Mouse (Mus musculus) R1 (cell line): ENCODE data around the gene Mxd1.

Experiments used
- DNase-seq: peaks from one replicate; pipeline ENCODE4 v3.0.0-alpha.2; 2018; ENCODE audit warnings: low read depth, low spot score

Mxd1 gene

DNA sequence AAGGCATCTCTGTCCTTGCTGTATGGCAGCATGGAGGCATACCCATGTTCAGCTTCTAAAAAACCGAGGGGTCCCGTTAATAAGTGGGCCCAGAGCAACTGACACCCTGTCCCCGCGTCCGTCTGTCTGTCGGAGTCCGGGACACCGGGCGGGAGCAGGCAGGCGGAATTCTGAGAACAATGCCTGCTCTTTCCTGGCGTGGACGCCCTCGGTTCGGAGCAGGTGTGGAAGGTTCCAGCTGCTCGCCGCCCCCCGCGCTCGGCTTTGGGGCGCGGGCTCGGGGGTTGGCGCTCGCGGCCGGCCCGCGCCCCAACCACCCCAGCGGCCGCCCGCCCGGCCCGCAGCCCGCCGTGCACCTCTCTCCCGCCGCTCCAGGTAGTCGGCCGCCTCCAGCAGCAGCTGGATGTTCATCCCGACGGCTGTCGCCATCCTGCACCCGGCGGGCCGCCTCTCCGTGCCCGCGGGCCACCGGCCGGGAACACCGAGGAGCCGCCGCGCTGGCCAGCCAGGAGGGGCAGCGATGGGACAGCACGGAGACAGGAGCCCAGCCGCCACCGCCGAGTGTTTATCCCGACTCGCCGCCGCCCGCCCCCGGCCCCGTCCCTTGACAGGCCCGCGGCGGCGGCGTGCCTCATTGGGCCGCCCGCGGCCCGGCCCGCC lies at the start of gene Mxd1:
Gene Mxd1, minus strand, starts transcription at position 582 of the 660 bp plus-strand sequence.
- no peak for DNase-seq

DNA sequence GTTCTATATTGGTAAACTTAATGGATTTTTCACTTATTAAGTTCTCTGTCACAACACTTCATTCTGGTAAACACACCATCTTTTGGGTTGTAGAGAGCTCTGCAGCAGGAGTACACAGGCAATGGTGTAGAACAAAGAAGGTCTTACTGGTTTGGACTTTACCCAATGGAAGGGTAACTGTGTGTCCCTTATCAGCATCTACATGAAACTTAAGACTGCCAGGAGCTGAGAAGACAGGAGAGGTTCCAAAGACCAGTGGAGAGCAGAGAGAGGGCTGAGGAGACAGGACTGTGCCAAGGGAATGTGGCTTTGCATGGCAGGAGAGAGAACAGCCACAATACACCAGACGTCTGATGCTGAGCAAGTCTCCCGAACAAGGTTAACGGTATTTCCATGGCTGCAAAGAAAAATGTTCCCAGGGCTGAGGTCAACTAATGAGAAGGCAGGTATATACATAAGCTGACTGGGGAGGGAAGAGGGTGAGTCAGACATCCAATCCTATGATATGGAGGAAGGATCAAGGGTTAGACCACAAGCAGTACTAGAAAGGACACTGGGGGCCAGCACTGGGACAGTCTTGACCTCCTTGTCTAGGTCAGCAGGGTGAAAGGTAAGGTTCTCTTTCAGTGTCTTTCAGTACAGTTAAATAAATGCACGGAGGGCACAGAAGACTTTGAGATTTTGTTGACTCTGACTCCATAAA lies 39.3 kb upstream of the Mxd1 start:
- DNase-seq: no peak

DNA sequence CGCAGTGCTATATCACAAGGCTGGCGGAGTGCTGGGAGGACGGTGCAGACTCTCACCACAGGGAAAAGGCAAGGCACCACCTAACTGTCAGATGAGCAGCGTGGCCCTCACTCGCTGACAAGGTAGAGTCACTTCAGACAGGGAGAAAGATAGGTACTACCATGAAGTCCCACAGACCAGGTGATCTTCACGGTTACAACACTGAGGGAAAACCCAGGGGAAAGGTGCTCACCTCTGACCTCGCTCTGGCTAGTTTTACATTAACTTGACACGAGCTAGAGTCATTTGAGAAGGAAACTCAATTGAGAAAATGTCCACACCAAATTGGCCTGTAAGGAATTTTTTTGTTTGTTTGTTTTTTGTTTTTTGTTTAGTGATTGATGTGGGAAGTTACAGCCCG lies 33.6 kb upstream of the Mxd1 start:
- DNase-seq: no peak

DNA sequence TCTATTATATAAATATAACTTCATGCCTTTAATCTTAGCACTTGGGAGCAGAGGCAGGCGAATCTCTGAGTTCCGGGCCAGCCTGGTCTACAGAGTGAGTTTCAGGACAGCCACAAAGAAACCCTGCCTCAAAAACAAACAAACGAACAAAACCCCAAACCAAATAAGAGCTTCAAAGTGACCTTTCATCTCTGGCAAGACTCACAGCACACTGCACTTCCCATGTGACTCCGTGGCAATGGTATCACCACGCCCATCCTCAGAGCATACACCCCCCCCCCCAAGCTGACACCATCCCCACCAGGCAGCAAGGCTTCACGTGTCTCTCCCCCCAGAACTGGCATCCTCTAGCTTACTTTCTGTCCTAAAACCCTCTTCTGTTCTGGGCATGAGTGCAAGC lies 28.9 kb upstream of the Mxd1 start:
- DNase-seq: no peak

DNA sequence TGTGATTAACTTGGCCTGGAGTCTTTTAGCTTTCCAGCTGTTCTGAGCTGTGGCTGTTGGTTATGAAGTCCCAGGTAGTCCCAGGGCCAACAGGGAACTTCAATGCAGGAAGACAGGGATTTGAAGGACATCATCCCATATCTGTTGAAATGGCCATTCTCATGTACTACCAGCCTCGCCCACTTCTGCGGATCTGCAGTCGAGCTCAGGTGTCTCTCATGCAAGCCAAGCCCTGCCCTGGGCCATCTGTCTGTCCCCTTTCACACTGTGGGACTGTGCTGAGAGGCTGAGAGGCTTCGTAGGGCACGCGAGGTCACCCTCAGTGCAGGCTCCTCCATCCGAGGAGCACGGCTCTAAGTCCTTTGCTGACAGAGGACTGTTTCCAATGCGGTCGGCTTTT lies 27.3 kb upstream of the Mxd1 start:
- no peak for DNase-seq

DNA sequence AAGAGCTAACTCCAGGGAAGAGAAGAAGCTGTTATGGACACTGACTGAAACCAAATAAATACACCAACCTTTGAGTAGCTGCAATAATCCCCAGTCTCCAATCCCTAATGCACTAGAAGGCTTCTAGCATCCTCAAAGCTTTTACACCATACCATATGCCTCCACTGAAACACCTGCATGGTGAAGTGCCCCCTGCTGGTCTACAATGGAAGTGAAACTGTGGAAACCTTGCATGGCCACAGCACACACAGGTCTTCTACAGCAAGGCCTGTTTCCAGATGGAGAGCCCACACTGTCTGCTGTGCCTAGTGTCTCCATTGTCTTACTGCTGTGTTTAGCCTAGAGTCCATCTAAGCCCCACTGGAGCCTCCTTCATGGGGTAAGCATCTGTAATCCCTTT lies 25.5 kb upstream of the Mxd1 start:
- DNase-seq: peak; percentile 79

DNA sequence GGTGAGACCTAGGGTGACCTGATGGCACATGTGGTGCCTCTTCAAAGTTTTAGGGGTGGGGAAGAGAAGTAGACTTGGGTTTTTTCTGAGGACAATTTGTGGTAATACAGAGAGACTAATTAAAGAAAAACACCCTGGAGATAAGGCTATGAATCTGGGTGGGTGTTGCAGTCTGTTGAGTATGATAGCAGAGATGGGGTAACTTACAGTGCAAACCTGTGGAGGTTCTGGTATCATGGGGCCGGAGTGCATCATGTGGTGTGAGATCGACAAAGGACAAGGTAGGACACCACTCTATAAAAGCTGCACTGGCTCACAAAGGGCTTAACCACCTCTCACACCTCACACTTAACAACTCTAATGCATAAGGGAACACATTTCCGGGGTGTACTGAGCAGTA lies 20.7 kb upstream of the Mxd1 start:
- DNase-seq: no peak

DNA sequence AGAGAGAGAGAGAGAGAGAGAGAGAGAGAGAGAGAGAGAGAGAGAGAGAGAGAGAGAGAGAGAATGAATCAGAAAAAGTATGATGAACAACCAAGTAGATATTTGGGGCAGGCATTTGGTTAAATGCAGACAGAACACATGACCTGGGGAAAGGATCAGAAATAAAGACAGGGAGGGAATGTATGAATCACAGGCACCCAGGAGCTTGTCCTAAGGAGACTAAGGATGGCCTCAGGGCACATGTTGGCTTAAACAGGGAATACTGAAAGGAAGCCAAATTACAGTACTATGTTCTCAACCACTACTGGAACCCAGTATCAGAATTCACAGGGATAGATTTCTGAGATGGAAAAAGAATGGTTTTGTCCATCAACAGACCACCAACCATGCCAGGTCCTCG lies 18.0 kb upstream of the Mxd1 start:
- DNase-seq: no peak

DNA sequence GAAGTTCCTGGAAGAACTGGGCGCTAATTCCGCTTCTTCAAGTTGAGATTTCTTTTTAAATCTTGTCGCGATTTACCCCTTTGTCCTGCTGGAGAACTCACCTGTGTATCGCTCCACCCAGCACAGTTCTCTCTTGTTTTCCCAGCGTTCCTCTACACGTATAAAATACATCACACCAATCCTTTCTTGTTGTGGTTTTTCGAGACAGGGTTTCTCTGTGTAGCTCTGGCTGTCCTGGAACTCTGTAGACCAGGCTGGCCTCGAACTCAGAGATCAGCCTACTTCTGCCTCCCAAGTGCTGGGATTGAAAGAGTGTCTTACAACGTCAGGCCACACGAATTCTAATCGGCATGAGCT lies 15.7 kb upstream of the Mxd1 start:
- DNase-seq: no peak

DNA sequence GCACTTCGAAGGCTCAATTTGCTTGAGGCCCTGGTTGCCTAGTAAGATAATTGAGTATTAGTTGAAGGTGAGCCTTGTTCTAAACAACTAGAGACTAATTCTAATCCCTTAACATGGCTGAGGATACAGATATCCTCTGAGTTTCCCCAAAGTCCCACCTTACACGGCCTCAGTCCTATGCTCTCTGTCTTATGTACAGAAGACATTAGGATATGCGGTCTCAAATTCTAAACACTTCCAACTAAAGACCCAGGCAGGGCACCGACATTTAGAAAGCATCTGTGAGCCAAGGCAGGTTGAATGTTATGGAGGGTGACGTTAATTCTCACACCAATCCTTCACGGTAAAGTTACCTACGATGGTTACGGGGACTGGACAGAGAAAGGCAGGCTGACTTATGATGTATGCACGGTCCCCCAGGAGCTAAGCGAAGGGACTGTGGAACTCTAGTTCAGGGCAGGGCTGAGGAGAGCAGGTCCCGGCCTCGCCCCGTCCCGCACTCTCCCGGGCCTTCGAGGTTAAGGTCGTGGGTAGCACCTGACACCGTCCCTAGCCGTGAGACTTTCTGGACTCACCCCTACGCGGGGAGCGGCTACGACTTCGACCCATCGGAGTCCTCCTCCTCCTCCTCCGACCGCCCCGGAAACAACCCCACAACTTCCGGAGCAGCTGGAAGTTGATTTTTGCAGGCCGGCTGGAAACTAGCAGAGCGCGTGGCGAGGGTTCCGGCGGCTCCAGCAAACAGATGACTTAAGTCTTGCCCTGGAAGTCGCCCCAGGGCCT lies 15.1 kb upstream of the Mxd1 start, which contains the start of gene Snrnp27:
Gene Snrnp27, minus strand, starts transcription at position 651 of the 783 bp plus-strand sequence.
- DNase-seq: peak; percentile 96

DNA sequence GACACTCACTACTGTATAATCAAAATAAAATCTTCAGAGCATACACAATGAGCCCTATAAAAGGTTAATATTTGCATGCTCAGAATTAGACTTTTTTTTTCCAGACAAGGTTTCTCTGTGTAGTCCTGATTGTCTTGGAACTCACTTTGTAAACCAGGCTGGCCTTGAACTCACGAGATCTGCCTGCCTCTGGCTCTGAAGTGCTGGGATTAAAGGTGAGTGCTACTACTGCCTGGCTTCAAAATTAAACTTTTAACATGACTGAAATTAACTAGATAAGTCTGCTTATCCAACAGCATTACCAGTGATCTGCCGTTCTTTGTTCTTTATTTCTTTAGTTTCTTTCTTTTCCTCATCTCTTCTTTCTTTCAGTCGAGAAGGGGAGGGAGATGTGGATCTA lies 12.3 kb upstream of the Mxd1 start:
- no peak for DNase-seq

DNA sequence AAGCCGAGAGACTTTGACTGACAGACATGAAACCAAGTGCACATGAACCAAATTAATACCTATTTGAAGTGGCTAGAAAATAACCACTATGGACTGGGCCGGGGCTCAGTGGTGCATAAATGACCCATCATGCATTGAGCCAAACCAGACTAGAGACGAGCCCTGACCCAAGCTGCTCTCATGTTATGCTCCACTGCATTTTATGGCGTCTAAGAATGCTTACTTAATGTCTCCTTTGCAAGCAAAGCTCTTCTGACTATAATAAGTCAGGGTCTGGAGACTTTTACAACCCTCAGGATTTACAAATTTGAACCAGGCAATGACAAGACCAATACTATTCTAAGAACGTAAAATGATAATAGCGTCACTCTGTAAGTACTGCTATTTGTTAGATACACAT lies 9.4 kb upstream of the Mxd1 start:
- DNase-seq: no peak

DNA sequence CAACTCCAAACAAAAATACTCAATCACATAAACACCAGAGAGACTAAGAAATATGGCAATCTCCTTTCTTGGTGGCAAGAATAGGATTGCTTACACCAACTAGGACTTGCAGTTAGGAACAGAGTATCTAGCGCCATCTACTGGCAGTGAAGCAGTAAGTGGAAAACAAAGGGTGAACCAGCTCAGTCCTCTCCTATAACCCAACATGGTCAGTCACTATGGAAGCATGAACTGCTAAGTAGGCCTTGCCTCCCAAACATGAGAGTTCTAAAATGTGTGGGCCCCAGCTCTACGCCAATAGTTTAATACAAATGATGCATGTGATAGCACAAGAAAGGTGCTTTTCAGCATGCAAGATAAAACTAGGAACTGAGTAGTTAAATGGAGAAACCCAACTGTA lies 1.9 kb upstream of the Mxd1 start:
- DNase-seq: peak; percentile 83

DNA sequence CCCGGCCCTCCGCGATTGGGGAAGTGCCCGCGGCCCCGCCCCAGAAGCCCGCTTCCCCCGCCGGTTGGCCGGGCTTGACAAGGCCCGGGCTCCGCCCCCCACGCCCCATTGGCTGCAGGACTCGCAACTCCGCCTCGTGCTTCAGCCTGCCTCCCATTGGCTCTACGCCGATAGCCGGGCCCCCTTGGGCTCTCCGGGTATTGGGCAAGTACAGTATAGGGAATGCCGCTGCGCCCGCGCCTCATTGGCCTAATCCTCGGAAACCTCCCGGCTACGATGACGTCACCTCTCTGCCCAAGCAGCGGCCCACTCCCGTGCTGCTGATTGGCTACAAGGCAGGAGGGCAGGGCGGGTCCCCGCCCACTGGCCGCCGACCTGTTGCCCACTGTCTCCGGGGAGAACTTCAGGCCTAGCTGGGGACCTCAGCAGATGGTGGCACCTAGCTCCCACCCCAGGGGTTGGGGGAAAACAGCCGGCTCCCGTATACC lies 323 bp upstream of the Mxd1 start:
- DNase-seq: peak; percentile 100

DNA sequence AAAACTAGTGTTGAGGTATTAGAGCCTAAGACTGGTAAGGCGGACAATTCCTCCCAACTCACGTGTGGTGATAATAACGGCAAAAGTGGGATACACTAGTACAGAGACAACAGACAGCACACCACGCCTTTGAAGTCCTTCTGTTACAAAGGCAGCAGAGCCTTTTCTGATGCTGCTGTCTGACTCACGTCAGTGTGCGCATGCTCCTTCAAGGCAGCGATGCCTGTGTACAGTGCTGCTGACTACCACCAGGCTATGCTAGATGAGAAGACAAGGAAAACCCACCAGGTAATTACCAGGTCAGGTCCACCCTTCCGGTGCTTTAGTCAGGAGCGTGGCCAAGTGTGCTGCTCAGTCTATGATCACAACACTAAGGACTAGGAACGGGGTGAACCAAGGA lies 1.9 kb downstream of the Mxd1 start:
- peak; percentile 48 for DNase-seq

DNA sequence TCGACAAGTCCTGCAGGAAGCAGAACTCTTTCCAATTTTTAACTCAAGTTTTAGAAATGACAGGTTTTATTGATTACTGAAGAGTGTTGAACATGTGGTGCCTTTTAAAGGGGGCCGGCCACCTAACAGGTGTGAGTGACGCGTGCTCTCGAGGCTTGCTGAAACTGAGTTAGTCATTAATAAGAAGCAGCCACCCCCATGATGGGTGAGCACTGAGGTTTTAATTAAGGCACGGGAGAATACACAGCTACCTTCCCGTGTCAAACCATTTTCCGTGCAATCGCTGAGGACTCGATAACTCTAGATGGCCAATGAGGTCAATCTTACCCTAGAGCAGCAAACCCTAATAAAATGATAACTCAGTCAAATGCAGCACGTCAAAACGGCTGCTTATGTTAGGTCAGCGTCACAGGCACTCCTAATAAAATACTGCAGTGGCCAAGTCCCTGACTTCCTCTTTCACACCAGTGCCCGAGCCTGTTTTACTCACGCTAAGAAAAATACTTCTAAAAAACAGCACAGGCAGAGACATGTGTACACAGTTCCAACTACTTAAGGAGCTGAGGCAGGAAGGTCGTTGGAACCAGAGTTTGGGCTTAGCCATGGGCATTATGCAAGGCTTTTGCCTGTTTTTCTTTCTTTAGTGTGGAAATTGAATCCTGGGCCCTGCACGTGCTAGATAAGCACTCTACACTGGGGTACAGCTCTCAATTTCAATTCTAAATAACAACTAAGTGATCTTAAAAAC lies 3.2 kb downstream of the Mxd1 start:
- DNase-seq: no peak

DNA sequence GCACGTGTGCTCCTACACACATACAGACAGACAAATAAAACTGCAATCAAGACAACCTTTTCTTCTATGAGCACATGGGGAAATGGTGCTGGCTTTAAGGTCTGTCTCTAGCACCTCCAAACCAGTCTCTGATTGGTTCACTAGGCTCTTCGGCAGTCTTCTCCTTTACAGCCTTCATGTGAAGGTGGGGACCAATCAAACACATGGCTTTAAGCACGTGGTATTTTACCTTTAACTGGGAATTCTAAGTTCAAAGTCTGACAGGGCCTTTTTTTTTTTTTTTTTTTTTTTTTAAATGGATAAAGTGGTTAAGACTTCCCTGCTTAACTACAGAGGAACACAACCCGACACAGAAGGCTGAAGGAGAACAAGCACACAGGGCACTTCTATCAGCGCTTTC lies 3.9 kb downstream of the Mxd1 start:
- no peak for DNase-seq

DNA sequence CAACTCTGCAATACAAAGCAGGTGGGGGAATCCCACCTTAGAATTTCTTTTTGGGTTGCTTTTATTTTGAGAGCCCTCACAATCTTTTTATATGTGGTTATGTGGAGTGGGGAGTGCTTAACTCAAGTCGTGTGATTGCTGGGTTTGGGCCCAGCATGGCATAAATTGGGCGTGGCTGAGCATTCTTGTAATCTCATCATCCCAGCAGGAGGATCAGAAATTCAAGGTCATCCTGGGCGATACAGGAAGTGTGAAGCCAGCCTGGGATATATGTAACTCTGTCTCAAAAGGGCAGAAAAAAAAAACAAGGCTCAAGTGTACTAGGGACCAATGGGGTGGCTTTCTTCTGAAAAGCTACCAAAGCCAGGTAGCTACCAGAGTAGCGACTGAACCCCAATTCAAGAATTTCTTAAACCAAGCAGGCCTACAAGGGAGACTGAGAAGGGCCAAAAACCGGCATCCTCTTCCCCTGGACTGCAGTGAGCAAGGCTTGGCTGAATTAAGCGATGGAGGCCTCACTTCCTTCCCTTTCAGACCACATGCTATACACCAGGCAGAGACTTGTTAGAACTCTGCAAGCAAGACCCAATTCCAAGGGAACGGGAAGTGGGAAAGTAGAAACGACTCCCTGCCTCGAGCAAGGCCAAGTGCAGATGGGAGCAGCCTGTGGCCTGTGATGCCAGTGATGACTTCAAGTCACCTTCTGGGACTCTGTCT lies 8.6 kb downstream of the Mxd1 start:
- peak; percentile 69 for DNase-seq

DNA sequence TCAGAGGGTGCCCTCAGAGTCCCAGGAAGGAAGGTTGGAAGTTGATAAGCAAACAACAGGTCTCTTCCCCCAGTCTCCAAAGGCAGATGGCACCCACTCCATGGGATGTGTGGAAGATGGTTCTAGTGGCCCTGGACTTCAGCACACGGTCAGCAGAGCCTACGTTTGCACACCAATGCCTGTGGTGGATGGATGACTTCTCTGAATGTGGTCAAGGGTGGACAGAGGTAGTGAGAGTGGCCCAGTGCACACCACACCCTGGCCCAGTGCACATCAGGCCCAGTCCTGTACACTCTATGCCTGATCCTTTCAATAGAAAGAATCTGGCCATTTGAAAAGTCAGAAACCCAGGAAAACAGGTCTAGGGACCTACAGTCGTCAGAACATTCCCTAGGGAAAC lies 10.5 kb downstream of the Mxd1 start:
- DNase-seq: no peak

DNA sequence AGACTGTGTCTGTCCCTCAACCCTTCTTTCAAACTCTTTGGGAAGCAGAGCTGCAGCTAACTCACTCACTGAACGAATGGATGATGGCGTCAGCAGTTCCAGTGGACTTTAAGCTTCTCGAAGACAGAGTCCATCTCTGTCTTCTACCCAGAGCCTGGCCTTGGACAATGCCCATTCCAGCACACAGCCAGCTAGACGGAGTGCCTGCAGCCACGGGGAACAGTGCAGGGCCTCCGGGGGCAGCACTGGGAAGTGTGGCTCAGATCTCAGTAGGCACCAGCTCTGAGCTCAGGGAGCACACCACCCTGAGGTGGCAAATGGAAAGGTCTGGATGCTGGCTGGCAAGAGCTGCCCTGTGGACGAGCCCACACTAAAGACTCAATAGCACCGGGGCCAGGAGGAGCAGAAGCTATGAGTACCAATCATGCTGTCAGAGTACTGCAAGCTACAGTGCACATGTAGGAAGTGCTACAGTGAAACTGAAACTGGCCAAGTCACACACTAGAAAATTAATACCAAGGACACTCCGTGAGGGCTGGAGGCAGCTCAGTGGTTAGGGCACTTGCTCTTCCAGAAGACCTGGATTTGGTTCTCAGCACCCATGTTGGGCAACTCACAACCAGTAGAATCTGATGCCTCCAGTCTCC lies 14.6 kb downstream of the Mxd1 start:
- no peak for DNase-seq

DNA sequence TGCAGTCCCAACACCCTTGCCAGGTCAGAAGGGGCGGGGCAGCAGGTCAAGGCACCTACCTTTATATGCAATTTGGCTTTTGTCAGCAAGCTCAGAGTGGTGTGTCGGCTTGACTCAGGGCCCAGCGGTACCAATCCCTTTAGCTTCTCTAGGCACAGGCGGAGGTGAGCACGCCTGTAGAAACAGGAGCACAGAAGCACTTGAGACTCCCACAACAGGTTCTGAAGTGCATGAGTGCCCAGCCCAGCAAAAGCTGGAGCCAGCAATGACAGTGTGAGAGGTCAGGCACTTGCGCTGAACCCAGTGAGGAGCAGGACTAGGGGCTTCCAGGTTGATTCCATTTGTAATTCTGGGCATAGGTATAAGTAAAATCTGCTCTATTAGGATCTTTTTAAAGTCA lies 15.9 kb downstream of the Mxd1 start:
- no peak for DNase-seq
